In the genomic region with DNA sequence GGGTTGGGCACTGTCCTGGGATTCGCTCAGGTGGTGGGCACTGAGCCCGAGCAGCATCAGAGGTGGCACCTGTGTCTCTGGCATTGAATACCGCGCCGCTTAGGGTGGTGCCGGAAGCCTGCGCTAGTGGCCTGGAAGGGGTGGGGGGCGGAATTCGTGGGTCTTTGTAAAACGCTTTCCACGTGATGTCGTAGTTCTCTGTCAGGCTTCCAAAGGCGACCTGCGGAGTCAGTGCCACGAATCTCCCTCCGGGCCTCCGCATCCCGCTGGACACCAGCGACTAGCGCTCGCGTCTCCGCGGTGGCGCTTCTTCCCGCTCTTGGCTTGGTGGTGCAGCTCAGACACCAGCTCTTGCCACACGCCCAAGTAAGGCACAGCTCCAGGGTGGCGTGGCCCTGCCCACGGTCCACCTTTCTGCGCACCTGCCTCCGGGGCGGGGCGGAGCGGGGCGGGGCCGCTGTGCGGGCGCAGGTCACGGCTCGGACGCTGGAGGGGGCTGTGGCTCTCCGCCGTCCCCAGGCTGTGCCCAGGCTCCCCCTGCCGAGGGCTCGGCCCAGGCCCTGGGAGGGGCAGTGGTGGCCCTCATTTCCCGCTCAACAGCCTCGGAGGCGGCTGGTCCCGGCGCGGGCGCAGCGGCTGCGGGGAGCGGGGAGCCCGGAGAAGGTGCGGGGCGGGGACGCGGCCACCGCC, we compare ENCODE assay signal across 7 mouse cellular contexts. TPM values are rescaled to one million over a fixed set of nuclear protein-coding genes. Genes with fewer than 3 reads are reported as not detected.
A peak's percentile ranks its signal among the peaks of the same experiment; 100 is the strongest.
DNase-seq lines count a peak whose midpoint lies in the region; ATAC-seq and TF ChIP-seq lines count a peak whose summit lies in the region.

Gene Farp1, plus strand, starts transcription at position 228 of the 690 bp plus-strand sequence.

- peaks cover 20% of the 10 kb centered on the region for H3K27me3 ChIP-seq in embryonic facial prominence, embryonic 10.5 days (replicated peaks; ENCODE audit: low read depth, poor library complexity, severe bottlenecking)
- no peaks in the 10 kb centered on the region for H3K27me3 ChIP-seq in limb, embryonic 11.5 days (ENCODE audit: control insufficient read depth, insufficient read depth, low read length)
- H3K27me3 ChIP-seq in midbrain, embryonic 13.5 days: peaks cover 13% of the 10 kb centered on the region
- peaks cover 16% of the 10 kb centered on the region for H3K27me3 ChIP-seq in spleen, adult 2 months (ENCODE audit: control insufficient read depth, insufficient read depth, low read length)

- ATAC-seq in limb, embryonic 11.5 days (ENCODE audit: insufficient number of reproducible peaks, low FRiP score, low TSS enrichment, low read depth): peak; percentile 92
- peak; percentile 96 for ATAC-seq in midbrain, embryonic 13.5 days

- H3K9ac ChIP-seq in limb, embryonic 11.5 days (ENCODE audit: low read length): peak within 1 kb of the TSS; percentile 98
- H3K9ac ChIP-seq in midbrain, embryonic 13.5 days (replicated peaks): peak within 1 kb of the TSS; percentile 94

- under 1% methylated on average over 61 of the region's 61 CpGs for WGBS in embryonic facial prominence, embryonic 10.5 days
- 3% methylated on average over 47 of the region's 61 CpGs for WGBS in limb, embryonic 11.5 days
- WGBS in midbrain, embryonic 13.5 days: under 1% methylated on average over 53 of the region's 61 CpGs
- 2% methylated on average over 59 of the region's 61 CpGs for WGBS in spleen, adult 2 months

- 0 out of 2 replicates have a peak, but pooled peaks have one; percentile 7 for TF ChIP-seq CTCF in spleen, adult 2 months (IDR thresholded peaks at IDR 0.05; ENCODE audit: extremely low read depth, insufficient read depth, insufficient read length, insufficient replicate concordance)

- peak; percentile 91 for DNase-seq in adrenal gland, postnatal 10 days
- peak; percentile 92 for DNase-seq in embryonic facial prominence, embryonic 10.5 days (ENCODE audit: low spot score)
- peak; percentile 98 for DNase-seq in heart, adult 11 months
- peak; percentile 91 for DNase-seq in kidney, adult 11 months
- DNase-seq in limb, embryonic 11.5 days (ENCODE audit: low spot score): peak; percentile 90
- DNase-seq in spleen, adult 2 months (ENCODE audit: low read depth in 1 of 2, low spot score in 2 of 2): peak in 1 of 2 experiments; percentile 38

- H3K9me3 ChIP-seq in embryonic facial prominence, embryonic 10.5 days: no peaks in the 10 kb centered on the region
- H3K9me3 ChIP-seq in limb, embryonic 11.5 days (ENCODE audit: control insufficient read depth, low read length): no peaks in the 10 kb centered on the region
- H3K9me3 ChIP-seq in midbrain, embryonic 13.5 days: no peaks in the 10 kb centered on the region

- peak within 1 kb of the TSS; percentile 91 for H3K4me3 ChIP-seq in embryonic facial prominence, embryonic 10.5 days
- H3K4me3 ChIP-seq in limb, embryonic 11.5 days (ENCODE audit: low read depth, low read length): peak within 1 kb of the TSS; percentile 73
- peak within 1 kb of the TSS; percentile 89 for H3K4me3 ChIP-seq in midbrain, embryonic 13.5 days (replicated peaks)
- H3K4me3 ChIP-seq in spleen, adult 2 months (ENCODE audit: extremely low read depth, insufficient read depth, insufficient read length): peak within 1 kb of the TSS; percentile 55

- TF ChIP-seq POLR2A in spleen, adult 2 months (IDR thresholded peaks at IDR 0.05; ENCODE audit: low read depth, low read length): no peak

- peaks cover 53% of the 10 kb centered on the region for H3K4me1 ChIP-seq in embryonic facial prominence, embryonic 10.5 days
- peaks cover 26% of the 10 kb centered on the region for H3K4me1 ChIP-seq in limb, embryonic 11.5 days (ENCODE audit: control insufficient read depth, insufficient read depth, low read length)
- H3K4me1 ChIP-seq in midbrain, embryonic 13.5 days (replicated peaks): peaks cover 36% of the 10 kb centered on the region
- H3K4me1 ChIP-seq in spleen, adult 2 months (ENCODE audit: control insufficient read depth, insufficient read depth, insufficient read length): peaks cover 11% of the 10 kb centered on the region

- H3K4me2 ChIP-seq in limb, embryonic 11.5 days (ENCODE audit: low read depth, severe bottlenecking): peak within 1 kb of the TSS; percentile 91
- H3K4me2 ChIP-seq in midbrain, embryonic 13.5 days (replicated peaks): peak within 1 kb of the TSS; percentile 91

- H3K36me3 ChIP-seq in embryonic facial prominence, embryonic 10.5 days (replicated peaks): no peaks in the 10 kb centered on the region
- no peaks in the 10 kb centered on the region for H3K36me3 ChIP-seq in limb, embryonic 11.5 days (ENCODE audit: control insufficient read depth, insufficient read depth, low read length)
- H3K36me3 ChIP-seq in midbrain, embryonic 13.5 days: no peaks in the 10 kb centered on the region
- no peaks in the 10 kb centered on the region for H3K36me3 ChIP-seq in spleen, adult 2 months (ENCODE audit: control insufficient read depth, insufficient read depth, low read length)

- H3K27ac ChIP-seq in embryonic facial prominence, embryonic 10.5 days (replicated peaks): peak within 1 kb of the TSS; percentile 99
- peak within 1 kb of the TSS; percentile 92 for H3K27ac ChIP-seq in limb, embryonic 11.5 days (replicated peaks; ENCODE audit: low read depth, low read length)
- peak within 1 kb of the TSS; percentile 88 for H3K27ac ChIP-seq in midbrain, embryonic 13.5 days
- H3K27ac ChIP-seq in spleen, adult 2 months (ENCODE audit: insufficient read depth, low read length): no peak within 1 kb of the TSS

RNA-seq across cellular contexts. Expression of gene Farp1, which starts in this region (rescaled TPM):
- 10 to 100 TPM; 21.1 to 32.3 TPM for total RNA-seq in adrenal gland, postnatal 10 days (2021)
- 35.8 and 41.7 TPM in 2 replicates for polyA plus RNA-seq in embryonic facial prominence, embryonic 10.5 days (2016; fragmentation: Nextera tagmentation; extraction: Ambion mirVana)
- polyA plus RNA-seq in limb, embryonic 11.5 days (2014; fragmentation: Nextera tagmentation; extraction: Ambion mirVana): 57.6 and 67.2 TPM in 2 replicates
- polyA plus RNA-seq in midbrain, embryonic 13.5 days (2015; fragmentation: Nextera tagmentation; extraction: Ambion mirVana): 21.3 and 22.5 TPM in 2 replicates
- polyA plus RNA-seq in spleen, adult 2 months (2012; rRNA removed): 2.9 and 3.0 TPM in 2 replicates
